Mouse (Mus musculus): ENCODE data around the gene Nrp1.

Nrp1 gene

GRCm38 (mm10) chr8:128370496-128370895 is 12.1 kb downstream of the Nrp1 start:
- CTCF ChIA-PET, result no interaction called here

- CTCF ChIA-PET, result no interaction called here
These were observed 12.6 kb downstream of the Nrp1 start for GRCm38 (mm10) chr8:128371026-128371425.

- CTCF ChIA-PET, result no interaction called here
These were observed 13.4 kb downstream of the Nrp1 start for GRCm38 (mm10) chr8:128371789-128372188.

- CTCF ChIA-PET, result no interaction called here
These were observed 14.3 kb downstream of the Nrp1 start for GRCm38 (mm10) chr8:128372724-128373123.

- CTCF ChIA-PET, result no interaction called here
These were observed 15.0 kb downstream of the Nrp1 start for GRCm38 (mm10) chr8:128373418-128373817.

- CTCF ChIA-PET, result no interaction called here
These were observed 16.9 kb downstream of the Nrp1 start for GRCm38 (mm10) chr8:128375291-128375690.

- CTCF ChIA-PET, result no interaction called here
These were observed 24.8 kb downstream of the Nrp1 start for GRCm38 (mm10) chr8:128383176-128383575.

GRCm38 (mm10) chr8:128384366-128384765 is 26.0 kb downstream of the Nrp1 start:
- CTCF ChIA-PET, result no interaction called here

- CTCF ChIA-PET, result no interaction called here
These were observed 26.5 kb downstream of the Nrp1 start for GRCm38 (mm10) chr8:128384921-128385332.

GRCm38 (mm10) chr8:128386963-128387621 is 28.7 kb downstream of the Nrp1 start:
- CTCF ChIA-PET, result no interaction called here

GRCm38 (mm10) chr8:128390759-128391158 is 32.4 kb downstream of the Nrp1 start:
- CTCF ChIA-PET, result no interaction called here

GRCm38 (mm10) chr8:128391182-128391760 is 32.9 kb downstream of the Nrp1 start:
- CTCF ChIA-PET, result interaction anchor here (0.6 kb wide), 1 partner anchor 40 kb away, joined by 4 read pairs; no protein-coding TSS in a partner anchor

- CTCF ChIA-PET, result no interaction called here
These were observed 36.3 kb downstream of the Nrp1 start for GRCm38 (mm10) chr8:128394671-128395193.

GRCm38 (mm10) chr8:128396968-128397367 is 38.6 kb downstream of the Nrp1 start:
- CTCF ChIA-PET, result no interaction called here

GRCm38 (mm10) chr8:128397441-128397840 is 39.0 kb downstream of the Nrp1 start:
- CTCF ChIA-PET, result no interaction called here

- CTCF ChIA-PET, result no interaction called here
These were observed 40.2 kb downstream of the Nrp1 start for GRCm38 (mm10) chr8:128398472-128399091.

GRCm38 (mm10) chr8:128400286-128400685 is 41.9 kb downstream of the Nrp1 start:
- CTCF ChIA-PET, result interaction anchor here (0.7 kb wide), 1 partner anchor 42 kb away, joined by 3 read pairs; no protein-coding TSS in a partner anchor

GRCm38 (mm10) chr8:128404876-128405275 is 46.5 kb downstream of the Nrp1 start:
- CTCF ChIA-PET, result no interaction called here

GRCm38 (mm10) chr8:128413381-128413780 is 55.0 kb downstream of the Nrp1 start:
- CTCF ChIA-PET, result no interaction called here

- CTCF ChIA-PET, result no interaction called here
These were observed 57.6 kb downstream of the Nrp1 start for GRCm38 (mm10) chr8:128415730-128416684.

- CTCF ChIA-PET, result no interaction called here
These were observed 58.5 kb downstream of the Nrp1 start for GRCm38 (mm10) chr8:128416896-128417295.

All from spleen, embryonic (tissue).